Comparison of ENCODE assay signal across 22 mouse cellular contexts in genomic region chr7:138719115-138719514, GRCm38 (mm10).
DNase-seq lines count a peak whose midpoint lies in the region; ATAC-seq and TF ChIP-seq lines count a peak whose summit lies in the region.
"Had no signal": no experiment of that assay in that cellular context is flagged by ENCODE, and none has a peak within 500 bp of the region (broad histone marks: within the 10 kb centered on the region; RNA-seq: fewer than 3 reads in every experiment).

No protein-coding gene starts in this region.

- no peak overlapping the region for H3K27ac ChIP-seq in kidney, embryonic 15.5 days
- H3K27ac ChIP-seq in kidney, postnatal 0 days: no peak overlapping the region
- 0 out of 2 replicates have a peak overlapping the region, but pooled peaks have one; percentile 42 for H3K27ac ChIP-seq in neural tube, embryonic 13.5 days (replicated peaks)
- no peak overlapping the region for H3K27ac ChIP-seq in neural tube, embryonic 15.5 days (replicated peaks)
- H3K27ac ChIP-seq: embryonic facial prominence, embryonic 13.5 days; embryonic facial prominence, embryonic 15.5 days; forebrain, embryonic 10.5 days; forebrain, embryonic 12.5 days had no signal

- TF ChIP-seq CTCF in kidney, postnatal 0 days (IDR thresholded peaks at IDR 0.05; ENCODE audit: low read depth): no peak

- H3K9ac ChIP-seq in kidney, embryonic 15.5 days: no peak overlapping the region
- no peak overlapping the region for H3K9ac ChIP-seq in kidney, postnatal 0 days (ENCODE audit: low read depth, low read length)
- H3K9ac ChIP-seq in neural tube, embryonic 13.5 days: no peak overlapping the region
- H3K9ac ChIP-seq in neural tube, embryonic 15.5 days (replicated peaks): no peak overlapping the region
- H3K9ac ChIP-seq: embryonic facial prominence, embryonic 13.5 days; embryonic facial prominence, embryonic 15.5 days; forebrain, embryonic 12.5 days had no signal

- 23% methylated on average over 3 of the region's 3 CpGs for WGBS in kidney, embryonic 15.5 days
- 15% methylated on average over 3 of the region's 3 CpGs for WGBS in kidney, postnatal 0 days
- WGBS in neural tube, embryonic 13.5 days: 64% methylated on average over 3 of the region's 3 CpGs
- WGBS in neural tube, embryonic 15.5 days: 51% methylated on average over 3 of the region's 3 CpGs

- H3K36me3 ChIP-seq in kidney, embryonic 15.5 days: no peaks in the 10 kb centered on the region
- no peaks in the 10 kb centered on the region for H3K36me3 ChIP-seq in kidney, postnatal 0 days (ENCODE audit: insufficient read depth, low read length)
- H3K36me3 ChIP-seq in neural tube, embryonic 13.5 days: no peaks in the 10 kb centered on the region
- no peaks in the 10 kb centered on the region for H3K36me3 ChIP-seq in neural tube, embryonic 15.5 days
- H3K36me3 ChIP-seq: embryonic facial prominence, embryonic 13.5 days; embryonic facial prominence, embryonic 15.5 days; forebrain, embryonic 10.5 days; forebrain, embryonic 12.5 days had no signal

- H3K9me3 ChIP-seq in kidney, embryonic 15.5 days (replicated peaks): no peaks in the 10 kb centered on the region
- no peaks in the 10 kb centered on the region for H3K9me3 ChIP-seq in kidney, postnatal 0 days (replicated peaks; ENCODE audit: low read length)
- no peaks in the 10 kb centered on the region for H3K9me3 ChIP-seq in neural tube, embryonic 13.5 days
- no peaks in the 10 kb centered on the region for H3K9me3 ChIP-seq in neural tube, embryonic 15.5 days (replicated peaks)
- H3K9me3 ChIP-seq: embryonic facial prominence, embryonic 13.5 days; embryonic facial prominence, embryonic 15.5 days; forebrain, embryonic 10.5 days; forebrain, embryonic 12.5 days had no signal

- H3K27me3 ChIP-seq in kidney, embryonic 15.5 days: no peaks in the 10 kb centered on the region
- H3K27me3 ChIP-seq in kidney, postnatal 0 days (ENCODE audit: insufficient read depth, low read length): no peaks in the 10 kb centered on the region
- no peaks in the 10 kb centered on the region for H3K27me3 ChIP-seq in neural tube, embryonic 13.5 days
- no peaks in the 10 kb centered on the region for H3K27me3 ChIP-seq in neural tube, embryonic 15.5 days (replicated peaks)
- H3K27me3 ChIP-seq: embryonic facial prominence, embryonic 13.5 days; embryonic facial prominence, embryonic 15.5 days; forebrain, embryonic 12.5 days had no signal

- peaks cover 8% of the 10 kb centered on the region for H3K4me1 ChIP-seq in kidney, embryonic 15.5 days
- no peaks in the 10 kb centered on the region for H3K4me1 ChIP-seq in kidney, postnatal 0 days (replicated peaks; ENCODE audit: insufficient read depth, low read length)
- H3K4me1 ChIP-seq in neural tube, embryonic 13.5 days (replicated peaks): peaks cover 18% of the 10 kb centered on the region
- peaks cover 10% of the 10 kb centered on the region for H3K4me1 ChIP-seq in neural tube, embryonic 15.5 days
- H3K4me1 ChIP-seq: embryonic facial prominence, embryonic 13.5 days; embryonic facial prominence, embryonic 15.5 days; forebrain, embryonic 10.5 days; forebrain, embryonic 12.5 days had no signal

- no peak overlapping the region for H3K4me3 ChIP-seq in kidney, embryonic 15.5 days (replicated peaks)
- no peak overlapping the region for H3K4me3 ChIP-seq in kidney, postnatal 0 days (replicated peaks; ENCODE audit: low read depth, low read length)
- H3K4me3 ChIP-seq in neural tube, embryonic 13.5 days: no peak overlapping the region
- H3K4me3 ChIP-seq in neural tube, embryonic 15.5 days (replicated peaks): no peak overlapping the region
- H3K4me3 ChIP-seq: embryonic facial prominence, embryonic 13.5 days; embryonic facial prominence, embryonic 15.5 days; erythroblast, embryonic 14.5 days; forebrain, embryonic 10.5 days; forebrain, embryonic 12.5 days had no signal

- DNase-seq in kidney, postnatal 4 days: no peak
- DNase-seq in kidney, postnatal 0 days (ENCODE audit: low spot score): peak; percentile 40
- DNase-seq in kidney, postnatal 14 days: no peak
- DNase-seq: adrenal gland, adult 2 months; adrenal gland, postnatal 10 days; adrenal gland, postnatal 25 days; cerebellum, adult 11 months; cerebellum, adult 18-20 months; cerebellum, adult 8-10 months; cerebellum, adult 9-11 months; cerebellum, postnatal 14 days; cerebellum, postnatal 36 days; embryo, embryonic 11 days had no signal

- peak; percentile 67 for ATAC-seq in kidney, embryonic 15.5 days (replicated peaks; ENCODE audit: low FRiP score)
- no peak for ATAC-seq in kidney, postnatal 0 days (replicated peaks; ENCODE audit: low FRiP score, low read depth)
- no peak for ATAC-seq in neural tube, embryonic 13.5 days (ENCODE audit: low read depth)
- ATAC-seq in neural tube, embryonic 15.5 days (ENCODE audit: low FRiP score): no peak
- ATAC-seq: forebrain, embryonic 14.5 days had no signal

- no peak overlapping the region for H3K4me2 ChIP-seq in kidney, embryonic 15.5 days
- no peak overlapping the region for H3K4me2 ChIP-seq in kidney, postnatal 0 days (ENCODE audit: low read length)
- no peak overlapping the region for H3K4me2 ChIP-seq in neural tube, embryonic 13.5 days
- no peak overlapping the region for H3K4me2 ChIP-seq in neural tube, embryonic 15.5 days
- H3K4me2 ChIP-seq: embryonic facial prominence, embryonic 13.5 days; embryonic facial prominence, embryonic 15.5 days; forebrain, embryonic 12.5 days had no signal
